Mouse (Mus musculus) heart, postnatal 4 days (tissue): ENCODE measurements around the gene Elmsan1. TPM values are rescaled to one million over a fixed set of nuclear protein-coding genes. Genes with fewer than 3 reads are reported as not detected.
"Not testable (repeated sequence)": the region's sequence is repeated elsewhere in the genome, so short reads cannot be mapped to it uniquely, and the experiment has no call there.

Experiments used
- DNase-seq: peaks from one replicate; pipeline ENCODE4 v3.0.0; 2021
- total RNA-seq, 2 experiments: library from RNA; stranded (reverse); gene quantifications; 2 replicates each; pipeline ENCODE4 v1.2.3; 2021

The Elmsan1 gene
- 10 to 100 TPM; 18.5 to 18.6 TPM for total RNA-seq

- peak; percentile 86 for DNase-seq
Measured at GRCm38 (mm10) chr12:84218289-84219120, at the start of gene Elmsan1. Elmsan1 (minus strand) TSS chr12:84218881.

- DNase-seq = no peak
Measured at GRCm38 (mm10) chr12:84267264-84267663, 48.6 kb upstream of the Elmsan1 start.

- no peak for DNase-seq
Measured at GRCm38 (mm10) chr12:84260363-84260762, 41.7 kb upstream of the Elmsan1 start.

GRCm38 (mm10) chr12:84254886-84255285 is 36.2 kb upstream of the Elmsan1 start:
- no peak for DNase-seq

- no peak for DNase-seq
Measured at GRCm38 (mm10) chr12:84252811-84253210, 34.1 kb upstream of the Elmsan1 start.

- peak; percentile 83 for DNase-seq
Measured at GRCm38 (mm10) chr12:84249217-84249616, 30.5 kb upstream of the Elmsan1 start.

GRCm38 (mm10) chr12:84245683-84246082 is 27.0 kb upstream of the Elmsan1 start:
- no peak for DNase-seq

- no peak for DNase-seq
Measured at GRCm38 (mm10) chr12:84243076-84243770, 24.5 kb upstream of the Elmsan1 start.

- DNase-seq = not testable (repeated sequence)
Measured at GRCm38 (mm10) chr12:84237036-84237435, 18.4 kb upstream of the Elmsan1 start.

- DNase-seq = no peak
Measured at GRCm38 (mm10) chr12:84235981-84236752, 17.5 kb upstream of the Elmsan1 start.

GRCm38 (mm10) chr12:84235577-84235976 is 16.9 kb upstream of the Elmsan1 start:
- no peak for DNase-seq

- DNase-seq = no peak
Measured at GRCm38 (mm10) chr12:84233488-84234100, 14.9 kb upstream of the Elmsan1 start.

- DNase-seq = no peak
Measured at GRCm38 (mm10) chr12:84226117-84226840, 7.6 kb upstream of the Elmsan1 start.

GRCm38 (mm10) chr12:84222405-84222961 is 3.8 kb upstream of the Elmsan1 start:
- peak; percentile 64 for DNase-seq

GRCm38 (mm10) chr12:84220951-84221891 is 2.5 kb upstream of the Elmsan1 start:
- no peak for DNase-seq

- DNase-seq = no peak
Measured at GRCm38 (mm10) chr12:84220515-84220914, 1.8 kb upstream of the Elmsan1 start.

- no peak for DNase-seq
Measured at GRCm38 (mm10) chr12:84219121-84219561, 460 bp upstream of the Elmsan1 start.

- peak; percentile 50 for DNase-seq
Measured at GRCm38 (mm10) chr12:84217508-84218131, 1.1 kb downstream of the Elmsan1 start.

GRCm38 (mm10) chr12:84217111-84217507 is 1.6 kb downstream of the Elmsan1 start:
- DNase-seq = no peak
